Mouse (Mus musculus) urinary bladder, postnatal 0 days (tissue): ENCODE results near the gene Smim9. TPM values are rescaled to one million over a fixed set of nuclear protein-coding genes. Genes with fewer than 3 reads are reported as not detected.

ENCODE experiments used
- polyA plus RNA-seq: library from polyadenylated mRNA; unstranded; fragments of >200 nt; fragmentation: Nextera tagmentation; extraction: Ambion mirVana; gene quantifications from 2 replicates; pipeline ENCODE4 v1.2.1, GENCODE M21; 2015

Smim9 gene
- not detected in 2 replicates for polyA plus RNA-seq

GRCm38 (mm10) chrX:75163670-75164069, at the start of gene Smim9:
Gene Smim9 (minus strand): TSS chrX:75163770.

GRCm38 (mm10) chrX:75130467-75131160, 33.0 kb downstream of the Smim9 start, which contains the start of gene Mpp1:
Gene Mpp1 (minus strand): TSS chrX:75131016.

Other genes starting within 250 kb of the Smim9 start
- gene Gab3, start 78.3 kb downstream of the Smim9 start, polyA plus RNA-seq = 1.6 and 1.8 TPM in 2 replicates
- gene Dkc1, start 67.9 kb downstream of the Smim9 start, polyA plus RNA-seq = 44.6 and 50.5 TPM in 2 replicates
- 66.5 and 67.5 TPM in 2 replicates for gene Mpp1, start 32.8 kb downstream of the Smim9 start, polyA plus RNA-seq
- 80.8 and 105 TPM in 2 replicates for gene Fundc2, start 218.6 kb upstream of the Smim9 start, polyA plus RNA-seq
- gene F8, start 218.8 kb upstream of the Smim9 start, polyA plus RNA-seq = 1.6 and 1.7 TPM in 2 replicates